Mouse (Mus musculus) ZHBTc4 (cell line): ENCODE measurements at regions not wholly inside any gene's neighbourhood (a gene's known extent, or its start where the extent isn't known, plus 50 kb on each side); places are given as distances from the start of the nearest gene placed in this dataset.

Experiments used
- DNase-seq: peaks from one replicate; pipeline ENCODE4 v3.0.0-alpha.2; 2011; ENCODE audit warnings: low read depth, low spot score

DNA sequence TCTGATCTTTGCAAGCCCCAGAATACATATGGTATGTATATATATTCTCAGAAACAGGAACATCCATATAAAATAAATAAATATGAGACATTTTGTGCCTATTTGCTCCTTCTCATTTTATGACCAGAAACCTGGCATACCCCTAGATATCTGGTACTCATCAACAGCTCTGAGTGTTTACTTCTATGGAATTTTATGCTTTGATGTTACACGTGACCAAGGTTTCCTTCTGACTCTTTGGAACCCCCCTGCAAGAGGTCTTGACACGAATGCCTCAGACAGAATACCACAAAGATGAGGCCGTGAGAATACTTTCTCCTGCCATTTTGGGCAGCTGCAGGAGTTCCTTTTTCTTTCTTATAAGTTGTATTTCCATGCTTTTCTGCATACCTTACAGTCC is 85.3 kb upstream of the P2ry1 start:
- no peak for DNase-seq

DNA sequence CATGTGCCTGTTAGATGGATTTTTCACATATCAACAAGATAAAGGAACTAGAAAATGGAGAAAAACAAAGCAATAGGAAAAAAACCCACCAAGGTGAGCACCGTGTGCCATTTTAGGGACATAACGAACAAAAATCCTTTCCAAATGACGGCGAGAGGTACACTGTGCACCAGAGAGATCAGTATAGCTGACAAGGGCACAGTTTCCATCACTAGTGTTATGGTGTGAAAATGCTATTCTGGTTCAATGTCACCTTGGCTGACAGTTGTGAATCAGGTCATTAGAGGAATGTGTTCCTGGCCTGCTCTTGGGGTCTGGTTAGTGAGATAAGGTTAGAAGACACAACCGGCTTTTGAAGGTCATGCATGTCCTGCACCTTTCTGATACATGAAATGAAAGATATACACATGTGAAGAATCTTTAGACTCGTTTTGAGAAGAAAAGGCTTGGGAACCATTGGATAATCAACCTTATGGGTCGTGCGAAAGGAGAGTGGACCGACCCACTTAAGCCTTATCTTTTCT is 76.5 kb upstream of the P2ry1 start:
- no peak for DNase-seq

DNA sequence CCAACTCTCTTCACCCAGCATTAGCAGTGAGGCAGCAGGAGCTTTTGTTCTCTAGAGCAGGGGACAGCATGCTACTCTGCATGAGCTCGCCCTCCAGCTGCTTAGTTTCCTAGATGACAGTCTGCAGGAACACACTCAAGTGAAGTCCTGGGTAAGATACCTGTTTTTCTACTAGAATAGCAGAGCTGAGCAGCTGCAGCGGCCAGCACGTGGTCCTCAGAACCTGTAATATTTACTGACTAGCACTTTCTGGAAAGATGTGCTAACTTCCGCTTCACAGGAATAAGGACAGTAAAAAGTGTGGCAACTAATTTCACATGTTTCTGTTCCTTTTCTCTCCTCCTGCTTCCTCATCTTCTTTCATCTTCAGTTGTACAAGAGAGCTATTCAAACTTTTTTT is 73.7 kb upstream of the P2ry1 start:
- DNase-seq, result no peak

DNA sequence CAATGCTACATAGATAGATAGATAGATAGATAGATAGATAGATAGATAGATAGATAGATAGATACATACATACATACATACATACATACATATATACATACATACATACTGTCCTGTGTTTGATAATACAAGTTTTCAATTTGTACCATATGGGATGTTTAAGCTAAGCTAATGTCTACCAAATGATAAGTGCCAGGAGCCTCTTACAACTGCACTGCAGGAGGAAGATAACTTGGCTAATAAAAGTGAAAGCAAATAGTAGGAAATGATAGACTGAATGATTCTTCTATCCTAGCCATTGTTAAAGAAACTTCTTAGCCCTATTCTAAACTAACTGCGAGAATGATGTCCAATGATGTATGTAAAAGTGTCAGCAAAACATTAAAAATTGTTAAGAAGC is 68.1 kb upstream of the P2ry1 start:
- no peak for DNase-seq

DNA sequence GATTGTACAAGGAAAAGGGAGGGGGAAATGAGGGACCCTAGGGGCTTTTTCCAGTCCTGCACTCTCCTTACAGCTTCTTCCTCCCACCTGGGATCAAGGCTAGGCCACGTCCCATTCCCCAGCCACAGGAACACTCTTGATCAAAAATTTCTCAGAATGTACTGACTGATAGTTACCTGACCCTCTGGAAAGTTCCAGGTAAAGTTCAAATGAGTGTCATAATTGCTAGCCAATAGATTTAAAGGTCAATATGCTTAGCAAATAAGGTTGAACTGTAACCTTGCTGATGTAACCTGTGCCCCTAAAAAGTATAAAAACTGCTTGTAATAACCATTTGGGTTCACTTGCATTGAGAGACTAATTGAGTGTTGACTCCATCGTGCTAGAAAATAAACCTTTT is 61.1 kb upstream of the P2ry1 start:
- no peak for DNase-seq

DNA sequence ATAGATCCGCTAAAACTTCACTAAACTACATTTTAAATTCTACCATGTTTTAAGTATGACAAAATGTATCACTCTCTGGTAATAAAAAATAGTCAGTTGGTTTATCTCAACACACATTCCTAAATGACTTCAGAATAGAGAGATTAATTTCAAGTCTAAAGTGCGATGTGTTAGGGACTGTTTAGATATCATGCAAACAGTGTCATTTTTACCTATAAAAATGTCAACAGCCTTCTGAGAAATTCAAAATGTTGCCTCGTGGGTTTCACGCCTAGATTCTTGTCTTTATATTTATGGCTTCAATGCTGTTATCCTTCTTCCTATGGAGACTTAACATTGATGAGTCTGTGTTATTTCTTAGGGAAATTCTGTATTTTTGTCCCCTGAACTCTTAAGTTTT is 53.7 kb upstream of the P2ry1 start:
- DNase-seq, result no peak
